Mouse (Mus musculus): ENCODE results near the gene Ctns.
A peak's percentile ranks its signal among the peaks of the same experiment; 100 is the strongest.

Gene Ctns

GRCm38 (mm10) chr11:73198603-73199229 lies at the start of gene Ctns:
Gene Ctns (minus strand): TSS chr11:73199042.
- DNase-seq = peak; percentile 94

GRCm38 (mm10) chr11:73242777-73243176 lies 43.9 kb upstream of the Ctns start:
- no peak for DNase-seq

GRCm38 (mm10) chr11:73242199-73242598 lies 43.4 kb upstream of the Ctns start:
- no peak for DNase-seq

GRCm38 (mm10) chr11:73236731-73237130 lies 37.9 kb upstream of the Ctns start:
- DNase-seq = no peak

GRCm38 (mm10) chr11:73235990-73236701 lies 37.3 kb upstream of the Ctns start:
- DNase-seq = no peak

GRCm38 (mm10) chr11:73233992-73234391 lies 35.1 kb upstream of the Ctns start, which contains the start of gene Trpv1:
Gene Trpv1 (plus strand): TSS chr11:73234292.
- DNase-seq = no peak

- no peak for DNase-seq
These were observed 33.7 kb upstream of the Ctns start for GRCm38 (mm10) chr11:73232513-73232912.

- DNase-seq = no peak
These were observed 31.2 kb upstream of the Ctns start for GRCm38 (mm10) chr11:73230081-73230480.

- no peak for DNase-seq
These were observed 30.0 kb upstream of the Ctns start for GRCm38 (mm10) chr11:73228881-73229280.

GRCm38 (mm10) chr11:73225856-73226255 lies 27.0 kb upstream of the Ctns start:
- no peak for DNase-seq

GRCm38 (mm10) chr11:73223966-73224365 lies 25.1 kb upstream of the Ctns start:
- no peak for DNase-seq

- DNase-seq = no peak
These were observed 24.0 kb upstream of the Ctns start for GRCm38 (mm10) chr11:73222846-73223245.

GRCm38 (mm10) chr11:73220651-73221050 lies 21.8 kb upstream of the Ctns start:
- DNase-seq = no peak

GRCm38 (mm10) chr11:73219671-73220070 lies 20.8 kb upstream of the Ctns start:
- no peak for DNase-seq

- no peak for DNase-seq
These were observed 15.1 kb upstream of the Ctns start for GRCm38 (mm10) chr11:73213956-73214355.

GRCm38 (mm10) chr11:73207621-73208020 lies 8.8 kb upstream of the Ctns start:
- DNase-seq = no peak

- no peak for DNase-seq
These were observed 6.4 kb upstream of the Ctns start for GRCm38 (mm10) chr11:73205194-73205593.

- no peak for DNase-seq
These were observed 5.1 kb upstream of the Ctns start for GRCm38 (mm10) chr11:73203895-73204294.

- DNase-seq = no peak
These were observed 2.8 kb upstream of the Ctns start for GRCm38 (mm10) chr11:73201597-73201996.

- DNase-seq = no peak
These were observed 2.2 kb upstream of the Ctns start for GRCm38 (mm10) chr11:73201021-73201420.

- DNase-seq = no peak
These were observed 1.0 kb upstream of the Ctns start for GRCm38 (mm10) chr11:73199879-73200278.

- peak; percentile 97 for DNase-seq
These were observed 429 bp upstream of the Ctns start, which contains the start of gene Shpk for GRCm38 (mm10) chr11:73199230-73199712. Gene Shpk (plus strand): TSS chr11:73199460.

- no peak for DNase-seq
These were observed 652 bp downstream of the Ctns start for GRCm38 (mm10) chr11:73198190-73198589.

- no peak for DNase-seq
These were observed 4.4 kb downstream of the Ctns start for GRCm38 (mm10) chr11:73194444-73194843.

All from layer of hippocampus, adult 9-11 months (tissue).